Mouse (Mus musculus): ENCODE measurements at regions not wholly inside any gene's neighbourhood (a gene's known extent, or its start where the extent isn't known, plus 50 kb on each side); places are given as distances from the start of the nearest gene placed in this dataset.

DNA sequence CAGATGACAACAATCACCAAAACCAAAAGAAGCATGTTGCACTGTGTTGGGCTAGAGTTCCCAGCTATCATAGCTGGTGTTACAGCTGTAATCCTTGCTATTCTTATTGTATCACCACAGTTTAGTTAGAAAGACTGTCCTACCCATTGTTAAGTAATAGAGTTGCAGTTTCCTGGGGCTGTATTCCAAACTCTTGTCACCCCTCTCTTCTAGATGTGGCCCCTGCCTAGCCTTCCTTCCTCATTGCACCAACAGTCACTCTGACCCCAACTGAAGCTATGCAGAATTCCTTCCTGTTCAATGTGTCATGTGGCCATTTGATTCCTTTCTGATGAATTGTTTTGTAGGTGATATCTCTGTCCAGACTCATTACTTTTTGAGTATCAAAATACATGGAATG lies 87.8 kb upstream of the Clnk start:
- TF ChIP-seq CTCF (IDR thresholded peaks at IDR 0.05 in 2 of 3, conservative IDR thresholded peaks at IDR 0.05 in 1 of 3; ENCODE audit: control insufficient read depth in 1 of 3, insufficient read depth in 1 of 3, low read depth in 2 of 3, low read length in 3 of 3, poor library complexity in 1 of 3, severe bottlenecking in 1 of 3) (no peak), MYC (IDR thresholded peaks at IDR 0.05; ENCODE audit: low read depth, low read length) (no peak), POLR2A (IDR thresholded peaks at IDR 0.05; ENCODE audit: control insufficient read depth in 1 of 2, insufficient read depth in 1 of 2, low read depth in 1 of 2, low read length in 2 of 2, poor library complexity in 1 of 2) (no peak), ZMIZ1 (IDR thresholded peaks at IDR 0.05; ENCODE audit: low read depth, low read length) (no peak), MEF2A (IDR thresholded peaks at IDR 0.05; ENCODE audit: extremely low read depth, insufficient replicate concordance, low read depth, low read length, poor library complexity, severe bottlenecking) (no peak)
